Mouse (Mus musculus) brown adipose tissue, adult 24 weeks (tissue): ENCODE results near the gene Gm20388. TPM values are rescaled to one million over a fixed set of nuclear protein-coding genes. Genes with fewer than 3 reads are reported as not detected.

Experiments
- H3K27ac ChIP-seq: fragments of 200-500 bp; replicated peaks from 2 replicates; pipeline ENCODE4 v1.5.1; 2012; ENCODE audit warnings: low read depth, mild to moderate bottlenecking, low read length
- H3K4me1 ChIP-seq: fragments of 200-500 bp; 2 replicates; pipeline ENCODE4 v1.6.1; 2012; ENCODE audit warnings: low read length, mixed read lengths; ENCODE audit not compliant: control insufficient read depth, insufficient read depth, insufficient read length
- H3K4me3 ChIP-seq: fragments of 200-500 bp; 2 replicates; pipeline ENCODE4 v1.5.1; 2012; ENCODE audit warnings: low read depth, mild to moderate bottlenecking, low read length, moderate library complexity; ENCODE audit not compliant: insufficient read depth
- polyA plus RNA-seq: library from polyadenylated mRNA; stranded (reverse); fragments of >200 nt; gene quantifications from 2 replicates; pipeline ENCODE4 v1.2.4, GENCODE M21; 2012; ENCODE audit not compliant: missing spikeins, insufficient read depth, insufficient read length

Gene Gm20388
- polyA plus RNA-seq, 1 experiment, result 44.7 TPM

DNA sequence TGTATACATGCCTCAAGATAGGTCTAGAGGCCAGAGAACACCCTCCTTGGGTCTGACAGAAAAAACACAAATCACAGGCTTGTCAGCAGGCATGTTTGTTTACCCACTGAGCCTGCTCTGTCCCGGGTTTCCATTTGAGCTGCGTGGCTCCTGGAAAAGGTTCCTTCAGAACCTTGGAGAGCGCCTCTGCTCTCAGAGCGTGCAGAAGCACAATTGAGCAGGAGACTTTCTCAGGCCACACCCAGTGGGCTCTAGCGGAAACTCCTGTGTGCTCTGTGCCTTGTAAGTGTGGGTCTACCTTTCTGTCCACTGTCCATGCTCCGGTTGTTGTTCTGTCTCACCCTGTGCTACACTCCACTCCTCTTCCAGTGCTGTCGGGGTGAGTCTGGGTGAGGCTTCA lies 1825.6 kb downstream of the Gm20388 start:
- Histone ChIP-seq H3K4me1 (no peaks in the 10 kb centered on the region), H3K4me3 (no peak overlapping the region)

GRCm38 (mm10) chr8:121740721-121741120 lies 1830.1 kb downstream of the Gm20388 start:
- H3K4me1 ChIP-seq, result no peaks in the 10 kb centered on the region
- H3K4me3 ChIP-seq, result no peak overlapping the region
- H3K27ac ChIP-seq, result no peak overlapping the region

More for the DNA sequence above, 1825.6 kb downstream of the Gm20388 start:
- H3K27ac ChIP-seq, result no peak overlapping the region

GRCm38 (mm10) chr8:121749501-121749900 lies 1838.9 kb downstream of the Gm20388 start:
- H3K4me1 ChIP-seq, result no peaks in the 10 kb centered on the region
- H3K27ac ChIP-seq, result no peak overlapping the region
- no peak overlapping the region for H3K4me3 ChIP-seq

- Histone ChIP-seq H3K4me3 (no peak overlapping the region), H3K27ac (no peak overlapping the region), H3K4me1 (no peaks in the 10 kb centered on the region)
These were observed 1839.9 kb downstream of the Gm20388 start for GRCm38 (mm10) chr8:121750512-121750911.

GRCm38 (mm10) chr8:121751407-121751806 lies 1840.8 kb downstream of the Gm20388 start:
- Histone ChIP-seq H3K4me1 (no peaks in the 10 kb centered on the region), H3K27ac (no peak overlapping the region), H3K4me3 (no peak overlapping the region)

DNA sequence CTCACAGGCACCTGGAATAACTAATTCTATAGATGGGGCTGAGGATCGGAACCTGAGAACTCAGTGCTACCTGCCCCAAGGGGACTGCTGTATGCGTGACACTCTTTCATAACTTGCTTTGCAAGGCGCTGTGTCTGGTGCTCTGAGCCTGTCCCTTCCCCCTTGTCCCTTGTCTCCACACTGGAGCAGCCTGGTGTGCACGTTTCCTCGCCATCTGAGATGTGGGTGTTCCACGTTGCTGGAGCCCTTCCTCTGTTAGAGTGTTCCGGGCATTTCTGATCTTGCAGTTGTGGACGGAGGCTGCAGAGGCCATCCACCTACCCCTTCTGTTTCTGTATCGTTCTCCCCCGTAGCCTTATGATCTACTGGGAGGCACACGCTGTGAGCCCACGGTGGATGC lies 1847.8 kb downstream of the Gm20388 start:
- H3K4me1 ChIP-seq, result no peaks in the 10 kb centered on the region
- H3K27ac ChIP-seq, result no peak overlapping the region
- no peak overlapping the region for H3K4me3 ChIP-seq

DNA sequence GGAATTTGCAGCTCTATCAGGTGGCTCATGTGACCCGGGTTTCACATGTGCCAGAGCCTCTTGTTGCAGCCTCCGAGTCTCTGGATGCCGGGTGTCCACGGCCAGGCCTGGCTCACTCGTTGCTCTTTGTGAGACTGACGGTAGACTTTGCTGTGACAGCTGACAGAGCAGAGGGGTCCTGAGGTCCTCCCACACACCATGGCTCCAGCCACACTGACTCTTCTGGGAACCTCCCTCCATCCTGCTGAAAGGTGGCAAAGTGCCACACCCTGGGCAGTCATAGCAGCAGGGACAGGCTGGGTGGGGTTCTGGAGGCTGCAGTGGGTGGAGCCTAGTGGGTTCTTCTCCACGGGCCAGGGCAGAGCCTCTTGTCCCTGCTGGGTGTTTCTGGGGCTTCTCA lies 1849.8 kb downstream of the Gm20388 start:
- Histone ChIP-seq H3K4me3 (no peak overlapping the region), H3K4me1 (no peaks in the 10 kb centered on the region), H3K27ac (no peak overlapping the region)

DNA sequence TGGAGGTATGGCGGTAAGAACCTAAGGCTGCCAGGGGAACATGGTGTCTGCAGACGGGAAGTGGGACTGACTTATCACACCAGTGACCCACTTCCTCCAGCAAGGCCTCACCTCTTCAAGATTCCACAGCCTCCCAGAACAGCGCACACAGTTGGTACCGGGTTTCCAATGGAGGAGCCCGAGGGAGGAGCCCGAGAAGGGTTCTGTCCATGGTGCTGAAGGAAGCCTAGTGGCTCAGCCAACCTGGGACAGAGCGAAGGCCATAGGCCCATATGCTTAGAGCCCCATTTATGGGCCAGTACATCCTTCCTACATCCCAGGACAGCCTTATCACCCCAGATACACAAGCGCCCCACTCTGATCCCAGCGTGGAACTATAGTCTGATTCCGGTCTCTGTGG lies 1850.8 kb downstream of the Gm20388 start:
- Histone ChIP-seq H3K4me1 (no peaks in the 10 kb centered on the region), H3K4me3 (no peak overlapping the region)

GRCm38 (mm10) chr8:121762999-121763699 lies 1852.5 kb downstream of the Gm20388 start:
- H3K4me1 ChIP-seq, result no peaks in the 10 kb centered on the region
- H3K27ac ChIP-seq, result no peak overlapping the region
- no peak overlapping the region for H3K4me3 ChIP-seq

More for the DNA sequence above, 1850.8 kb downstream of the Gm20388 start:
- H3K27ac ChIP-seq, result no peak overlapping the region

GRCm38 (mm10) chr8:121763700-121764013 lies 1853.0 kb downstream of the Gm20388 start:
- Histone ChIP-seq H3K4me1 (no peaks in the 10 kb centered on the region), H3K27ac (no peak overlapping the region), H3K4me3 (no peak overlapping the region)

DNA sequence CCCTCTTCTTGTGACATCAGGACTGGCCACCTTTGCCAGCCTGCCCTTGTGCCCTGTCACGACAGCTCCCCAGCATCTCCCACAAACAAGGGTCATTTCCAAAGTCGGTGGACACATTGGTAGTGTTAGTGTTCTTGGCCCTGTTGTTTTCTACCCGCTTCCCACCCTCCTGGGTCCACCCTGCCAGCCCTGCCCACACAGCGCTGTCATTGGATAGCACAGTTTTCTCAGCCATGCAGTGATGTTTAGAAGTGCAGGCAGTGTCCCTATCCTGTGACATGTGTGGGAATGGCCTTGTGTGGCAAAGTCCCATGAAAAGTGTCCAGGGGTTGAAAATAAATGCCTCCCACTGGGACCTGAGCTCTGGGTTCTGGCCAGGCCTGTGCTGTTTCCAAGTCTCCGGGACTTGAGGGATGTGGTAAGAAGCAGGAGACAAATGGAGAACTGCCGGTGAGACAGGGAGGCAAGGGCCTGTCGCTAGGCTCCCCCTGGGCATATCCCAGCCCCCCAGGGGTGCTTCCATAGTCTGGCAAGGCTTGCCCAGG lies 1855.0 kb downstream of the Gm20388 start:
- Histone ChIP-seq H3K27ac (no peak overlapping the region), H3K4me3 (no peak overlapping the region), H3K4me1 (no peaks in the 10 kb centered on the region)

GRCm38 (mm10) chr8:121769095-121769494 lies 1858.5 kb downstream of the Gm20388 start:
- no peak overlapping the region for H3K27ac ChIP-seq
- H3K4me3 ChIP-seq, result no peak overlapping the region
- no peaks in the 10 kb centered on the region for H3K4me1 ChIP-seq

DNA sequence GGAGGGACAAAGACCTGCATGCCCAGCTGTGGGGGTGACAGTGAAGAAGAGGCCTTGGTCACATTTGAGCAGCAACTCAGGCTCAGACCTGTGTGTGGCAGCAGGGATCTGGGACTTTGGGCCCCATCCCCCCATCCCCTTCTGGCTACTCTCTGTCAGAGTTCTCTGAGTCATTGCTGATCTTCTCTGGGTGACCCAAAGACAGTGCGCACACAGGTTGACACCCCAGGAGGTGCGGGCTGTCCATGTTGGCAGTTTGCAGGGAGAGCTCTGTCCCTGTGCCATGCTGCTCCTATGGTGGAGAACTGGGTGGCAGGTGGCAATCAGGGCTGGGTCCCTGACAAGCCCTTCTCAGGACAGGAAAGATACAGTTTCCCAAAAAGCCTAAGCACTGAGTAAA lies 1859.0 kb downstream of the Gm20388 start:
- Histone ChIP-seq H3K4me3 (no peak overlapping the region), H3K4me1 (no peaks in the 10 kb centered on the region), H3K27ac (no peak overlapping the region)

DNA sequence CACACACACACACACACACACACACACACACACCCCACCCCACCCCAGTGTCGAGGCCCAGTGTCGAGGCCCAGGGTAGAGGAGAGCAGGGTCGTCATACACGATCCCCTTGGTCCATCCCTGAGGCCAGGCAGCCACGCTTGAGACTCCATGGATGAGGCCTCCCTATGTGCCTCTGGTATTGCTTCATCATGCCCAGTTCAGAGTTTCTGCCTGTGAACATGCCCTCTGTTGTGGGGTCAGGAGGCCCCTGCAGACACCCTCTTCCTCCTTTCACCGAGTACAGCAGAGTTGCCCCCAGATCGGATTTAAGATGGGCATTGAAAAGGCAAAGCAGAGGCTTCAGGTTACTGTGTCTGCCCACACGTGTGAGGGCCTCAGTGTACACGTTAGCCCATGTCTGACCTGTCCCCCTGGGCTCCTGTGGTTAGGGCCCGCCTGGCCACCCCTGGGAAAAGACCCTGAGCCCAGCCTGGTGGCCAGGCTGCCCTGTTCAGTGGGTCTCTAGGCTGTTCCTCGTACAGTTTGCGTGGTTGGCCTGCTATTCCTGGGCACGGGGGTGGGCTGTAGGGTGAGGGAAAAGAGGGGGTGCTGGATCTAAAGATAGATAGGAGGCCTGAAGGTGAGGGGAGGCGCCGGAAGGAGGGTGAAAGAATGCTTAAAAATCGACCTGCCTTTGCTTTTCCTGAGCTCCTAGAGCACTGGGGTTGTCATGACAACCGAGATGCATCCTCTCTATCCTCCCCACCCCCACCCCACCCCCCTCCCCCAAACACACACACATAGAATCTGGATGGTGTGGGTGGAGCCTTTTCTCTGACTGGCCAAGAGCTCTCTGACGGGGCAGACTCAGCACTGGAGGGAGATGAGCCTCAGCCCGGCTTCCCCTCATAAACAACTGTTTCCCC lies 1860.5 kb downstream of the Gm20388 start:
- H3K27ac ChIP-seq, result no peak overlapping the region
- H3K4me3 ChIP-seq, result no peak overlapping the region
- no peaks in the 10 kb centered on the region for H3K4me1 ChIP-seq

GRCm38 (mm10) chr8:121773876-121774275 lies 1863.2 kb downstream of the Gm20388 start:
- Histone ChIP-seq H3K4me1 (no peaks in the 10 kb centered on the region), H3K27ac (no peak overlapping the region), H3K4me3 (no peak overlapping the region)
